Mouse (Mus musculus): ENCODE data around the gene Plcz1. TPM values are rescaled to one million over a fixed set of nuclear protein-coding genes. Genes with fewer than 3 reads are reported as not detected.

Gene Plcz1
- not detected in 2 replicates for polyA plus RNA-seq (2014; fragmentation: Nextera tagmentation; extraction: Ambion mirVana)

- 87% methylated on average over 5 of the region's 5 CpGs for WGBS
- no peaks in the 10 kb centered on the region for H3K27me3 ChIP-seq (ENCODE audit: control insufficient read depth, insufficient read depth, low read length)
- no peaks in the 10 kb centered on the region for H3K36me3 ChIP-seq (ENCODE audit: control insufficient read depth, insufficient read depth, low read length)
- no peak within 1 kb of the TSS for H3K4me2 ChIP-seq (ENCODE audit: low read depth, low read length)
- H3K9me3 ChIP-seq (ENCODE audit: control insufficient read depth, low read length): no peaks in the 10 kb centered on the region
- H3K4me1 ChIP-seq (ENCODE audit: control insufficient read depth, insufficient read depth, low read length): no peaks in the 10 kb centered on the region
- no peak for ATAC-seq (ENCODE audit: low read depth)
- H3K4me3 ChIP-seq (ENCODE audit: low read depth, low read length): no peak within 1 kb of the TSS
- H3K9ac ChIP-seq (replicated peaks; ENCODE audit: low read depth, low read length): no peak within 1 kb of the TSS
- no peak within 1 kb of the TSS for H3K27ac ChIP-seq (ENCODE audit: low read depth, low read length)
Measured at GRCm38 (mm10) chr6:140041357-140041756, at the start of gene Plcz1. Plcz1 (minus strand) TSS chr6:140041457.

GRCm38 (mm10) chr6:140089855-140090254 lies 48.6 kb upstream of the Plcz1 start:
- Histone ChIP-seq H3K36me3 (ENCODE audit: control insufficient read depth, insufficient read depth, low read length) (no peaks in the 10 kb centered on the region), H3K27me3 (ENCODE audit: control insufficient read depth, insufficient read depth, low read length) (no peaks in the 10 kb centered on the region), H3K27ac (ENCODE audit: low read depth, low read length) (no peak overlapping the region), H3K4me1 (ENCODE audit: control insufficient read depth, insufficient read depth, low read length) (no peaks in the 10 kb centered on the region), H3K9me3 (ENCODE audit: control insufficient read depth, low read length) (no peaks in the 10 kb centered on the region), H3K9ac (replicated peaks; ENCODE audit: low read depth, low read length) (no peak overlapping the region), H3K4me2 (ENCODE audit: low read depth, low read length) (no peak overlapping the region), H3K4me3 (ENCODE audit: low read depth, low read length) (no peak overlapping the region)
- ATAC-seq (ENCODE audit: low read depth): no peak
- 89% methylated on average over 5 of the region's 5 CpGs for WGBS

GRCm38 (mm10) chr6:140081739-140082138 lies 40.5 kb upstream of the Plcz1 start:
- ATAC-seq (ENCODE audit: low read depth): no peak

GRCm38 (mm10) chr6:140080933-140081332 lies 39.7 kb upstream of the Plcz1 start:
- Histone ChIP-seq H3K27me3 (ENCODE audit: control insufficient read depth, insufficient read depth, low read length) (no peaks in the 10 kb centered on the region), H3K9ac (replicated peaks; ENCODE audit: low read depth, low read length) (no peak overlapping the region), H3K9me3 (ENCODE audit: control insufficient read depth, low read length) (no peaks in the 10 kb centered on the region), H3K27ac (ENCODE audit: low read depth, low read length) (no peak overlapping the region), H3K36me3 (ENCODE audit: control insufficient read depth, insufficient read depth, low read length) (no peaks in the 10 kb centered on the region), H3K4me1 (ENCODE audit: control insufficient read depth, insufficient read depth, low read length) (no peaks in the 10 kb centered on the region), H3K4me2 (ENCODE audit: low read depth, low read length) (no peak overlapping the region), H3K4me3 (ENCODE audit: low read depth, low read length) (no peak overlapping the region)
- 80% methylated on average over 7 of the region's 7 CpGs for WGBS
- ATAC-seq (ENCODE audit: low read depth): no peak

More at GRCm38 (mm10) chr6:140081739-140082138, 40.5 kb upstream of the Plcz1 start:
- H3K4me3 ChIP-seq (ENCODE audit: low read depth, low read length): no peak overlapping the region
- no peak overlapping the region for H3K4me2 ChIP-seq (ENCODE audit: low read depth, low read length)
- no peak overlapping the region for H3K27ac ChIP-seq (ENCODE audit: low read depth, low read length)
- no peaks in the 10 kb centered on the region for H3K9me3 ChIP-seq (ENCODE audit: control insufficient read depth, low read length)
- WGBS: 82% methylated on average over 3 of the region's 3 CpGs
- H3K27me3 ChIP-seq (ENCODE audit: control insufficient read depth, insufficient read depth, low read length): no peaks in the 10 kb centered on the region
- H3K4me1 ChIP-seq (ENCODE audit: control insufficient read depth, insufficient read depth, low read length): no peaks in the 10 kb centered on the region
- no peaks in the 10 kb centered on the region for H3K36me3 ChIP-seq (ENCODE audit: control insufficient read depth, insufficient read depth, low read length)
- H3K9ac ChIP-seq (replicated peaks; ENCODE audit: low read depth, low read length): no peak overlapping the region

GRCm38 (mm10) chr6:140069177-140069576 lies 27.9 kb upstream of the Plcz1 start:
- H3K36me3 ChIP-seq (ENCODE audit: control insufficient read depth, insufficient read depth, low read length): no peaks in the 10 kb centered on the region
- ATAC-seq (ENCODE audit: low read depth): no peak
- WGBS: 91% methylated on average over 8 of the region's 8 CpGs

DNA sequence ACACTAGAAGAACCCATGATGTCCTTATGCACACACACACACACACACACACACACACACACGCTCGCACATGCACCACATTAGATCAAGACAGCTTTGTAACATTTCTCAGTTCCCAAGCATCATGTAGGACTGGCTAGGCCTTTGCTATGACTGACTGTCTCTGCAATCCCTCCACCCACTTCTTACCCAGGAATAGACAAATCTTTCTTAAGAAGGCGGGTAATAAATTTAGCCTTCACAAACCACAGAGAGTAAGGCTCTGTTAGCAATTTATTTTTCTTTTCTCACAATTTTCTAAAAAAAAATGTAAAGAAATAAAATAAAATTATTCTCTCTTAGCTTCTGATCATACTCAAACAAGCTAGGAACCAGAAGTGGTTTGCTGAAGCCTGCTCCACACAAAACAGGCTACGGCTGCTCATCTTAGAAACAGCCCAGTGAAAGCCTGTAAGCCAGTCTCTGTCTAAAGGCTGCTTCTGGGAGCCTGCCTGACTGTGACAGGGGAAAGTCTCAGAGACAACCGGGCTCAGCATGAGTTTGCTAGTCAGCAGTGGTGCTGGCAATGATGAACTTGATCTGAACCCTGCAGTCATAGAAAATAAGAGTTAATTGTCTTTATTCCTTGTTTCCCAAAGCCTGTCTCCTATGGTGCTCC lies 13.1 kb upstream of the Plcz1 start:
- H3K9ac ChIP-seq (replicated peaks; ENCODE audit: low read depth, low read length): no peak overlapping the region
- H3K27me3 ChIP-seq (ENCODE audit: control insufficient read depth, insufficient read depth, low read length): no peaks in the 10 kb centered on the region
- ATAC-seq (ENCODE audit: low read depth): 0 out of 2 replicates have a peak, but pooled peaks have one; percentile 38
- H3K4me2 ChIP-seq (ENCODE audit: low read depth, low read length): no peak overlapping the region
- no peak overlapping the region for H3K27ac ChIP-seq (ENCODE audit: low read depth, low read length)
- H3K4me3 ChIP-seq (ENCODE audit: low read depth, low read length): no peak overlapping the region
- no peaks in the 10 kb centered on the region for H3K36me3 ChIP-seq (ENCODE audit: control insufficient read depth, insufficient read depth, low read length)
- H3K4me1 ChIP-seq (ENCODE audit: control insufficient read depth, insufficient read depth, low read length): no peaks in the 10 kb centered on the region
- WGBS: 61% methylated on average over 5 of the region's 5 CpGs
- no peaks in the 10 kb centered on the region for H3K9me3 ChIP-seq (ENCODE audit: control insufficient read depth, low read length)

More at GRCm38 (mm10) chr6:140069177-140069576, 27.9 kb upstream of the Plcz1 start:
- Histone ChIP-seq H3K4me1 (ENCODE audit: control insufficient read depth, insufficient read depth, low read length) (no peaks in the 10 kb centered on the region), H3K27ac (ENCODE audit: low read depth, low read length) (no peak overlapping the region), H3K4me3 (ENCODE audit: low read depth, low read length) (no peak overlapping the region), H3K4me2 (ENCODE audit: low read depth, low read length) (no peak overlapping the region), H3K9me3 (ENCODE audit: control insufficient read depth, low read length) (no peaks in the 10 kb centered on the region), H3K27me3 (ENCODE audit: control insufficient read depth, insufficient read depth, low read length) (no peaks in the 10 kb centered on the region), H3K9ac (replicated peaks; ENCODE audit: low read depth, low read length) (no peak overlapping the region)

DNA sequence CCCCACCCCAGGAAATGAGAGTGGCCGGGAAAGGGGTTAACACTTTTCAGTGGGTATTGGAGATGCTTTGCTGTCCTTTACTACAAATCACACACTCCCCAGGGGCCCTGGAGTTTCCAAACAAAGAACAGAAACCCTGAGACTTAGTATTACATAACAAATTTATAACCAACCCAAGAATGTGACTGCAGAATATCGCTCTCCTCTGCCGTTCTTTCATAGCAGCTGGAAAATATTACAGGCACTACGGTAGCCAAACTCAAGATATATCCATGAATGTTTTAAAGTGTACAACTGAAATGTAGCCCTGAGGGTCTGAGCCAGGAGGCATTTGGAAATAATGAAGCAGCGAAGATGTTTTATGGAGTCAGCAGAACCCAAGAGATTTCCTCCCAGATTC lies 10.2 kb upstream of the Plcz1 start:
- H3K27ac ChIP-seq (ENCODE audit: low read depth, low read length): no peak overlapping the region
- no peak overlapping the region for H3K4me3 ChIP-seq (ENCODE audit: low read depth, low read length)
- H3K36me3 ChIP-seq (ENCODE audit: control insufficient read depth, insufficient read depth, low read length): no peaks in the 10 kb centered on the region
- H3K27me3 ChIP-seq (ENCODE audit: control insufficient read depth, insufficient read depth, low read length): no peaks in the 10 kb centered on the region
- H3K4me1 ChIP-seq (ENCODE audit: control insufficient read depth, insufficient read depth, low read length): no peaks in the 10 kb centered on the region
- 72% methylated on average over 5 of the region's 5 CpGs for WGBS
- no peak for ATAC-seq (ENCODE audit: low read depth)
- no peak overlapping the region for H3K9ac ChIP-seq (replicated peaks; ENCODE audit: low read depth, low read length)
- H3K9me3 ChIP-seq (ENCODE audit: control insufficient read depth, low read length): no peaks in the 10 kb centered on the region
- no peak overlapping the region for H3K4me2 ChIP-seq (ENCODE audit: low read depth, low read length)

DNA sequence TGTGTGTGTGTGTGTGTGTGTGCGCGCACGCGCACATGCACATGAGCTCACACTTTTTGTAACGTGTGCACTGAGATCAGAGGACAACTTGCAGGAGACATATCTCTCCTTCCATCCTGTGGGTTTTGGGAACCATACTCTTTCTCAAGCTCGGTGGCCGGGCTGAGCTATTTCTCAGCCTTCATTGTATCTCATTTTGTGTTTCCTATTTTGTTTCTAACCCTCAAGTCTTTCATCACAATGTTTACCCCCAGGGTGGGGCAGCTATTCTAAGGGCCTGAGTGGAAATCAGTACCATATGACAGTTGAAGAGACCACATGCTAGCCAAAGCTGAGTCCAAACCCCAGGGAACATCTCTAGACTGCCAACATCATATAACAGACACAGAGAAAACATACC lies 305 bp downstream of the Plcz1 start, which contains the start of gene Capza3:
TSS of gene Capza3 (plus strand) at position 301 of the 400 bp plus-strand sequence.
- ATAC-seq (ENCODE audit: low read depth): no peak
- Histone ChIP-seq H3K27ac (ENCODE audit: low read depth, low read length) (no peak within 1 kb of the TSS), H3K36me3 (ENCODE audit: control insufficient read depth, insufficient read depth, low read length) (no peaks in the 10 kb centered on the region), H3K9ac (replicated peaks; ENCODE audit: low read depth, low read length) (no peak within 1 kb of the TSS), H3K4me1 (ENCODE audit: control insufficient read depth, insufficient read depth, low read length) (no peaks in the 10 kb centered on the region), H3K27me3 (ENCODE audit: control insufficient read depth, insufficient read depth, low read length) (no peaks in the 10 kb centered on the region), H3K4me2 (ENCODE audit: low read depth, low read length) (no peak within 1 kb of the TSS), H3K9me3 (ENCODE audit: control insufficient read depth, low read length) (no peaks in the 10 kb centered on the region), H3K4me3 (ENCODE audit: low read depth, low read length) (no peak within 1 kb of the TSS)
- WGBS: 95% methylated on average over 7 of the region's 7 CpGs

- no peaks in the 10 kb centered on the region for H3K27me3 ChIP-seq (ENCODE audit: control insufficient read depth, insufficient read depth, low read length)
- no peak overlapping the region for H3K9ac ChIP-seq (replicated peaks; ENCODE audit: low read depth, low read length)
- no peak overlapping the region for H3K27ac ChIP-seq (ENCODE audit: low read depth, low read length)
- no peak for ATAC-seq (ENCODE audit: low read depth)
- no peaks in the 10 kb centered on the region for H3K36me3 ChIP-seq (ENCODE audit: control insufficient read depth, insufficient read depth, low read length)
- no peak overlapping the region for H3K4me3 ChIP-seq (ENCODE audit: low read depth, low read length)
- WGBS: 82% methylated on average over 7 of the region's 7 CpGs
- no peaks in the 10 kb centered on the region for H3K9me3 ChIP-seq (ENCODE audit: control insufficient read depth, low read length)
- H3K4me2 ChIP-seq (ENCODE audit: low read depth, low read length): no peak overlapping the region
- no peaks in the 10 kb centered on the region for H3K4me1 ChIP-seq (ENCODE audit: control insufficient read depth, insufficient read depth, low read length)
Measured at GRCm38 (mm10) chr6:140024404-140024803, 16.9 kb downstream of the Plcz1 start.

Data from neural tube, embryonic 14.5 days (tissue).